Mouse (Mus musculus) v-Abl transformed pro-B cells (cell line): ENCODE data around the gene Gm10134.

Experiments
- in situ Hi-C, 2 experiments: fragments of 400-800 bp; cut with MboI; formaldehyde crosslinking; loops; one replicate each; pipeline ENCODE4 v1.15.1; 2025; ENCODE audit not compliant: unreplicated experiment in 2 of 2

Gm10134 gene

GRCm38 (mm10) chr2:28528354-28528730 lies 22.4 kb downstream of the Gm10134 start:
- in situ Hi-C loops = loop anchor here in 1 of 2 experiments (25.0 kb wide), 1 partner anchor 1216 kb away; no protein-coding TSS in a partner anchor

- in situ Hi-C loops = loop anchor here in 1 of 2 experiments (25.0 kb wide), 1 partner anchor 1218 kb away; no protein-coding TSS in a partner anchor
These were observed 24.0 kb downstream of the Gm10134 start for GRCm38 (mm10) chr2:28529856-28530255.

- in situ Hi-C loops = loop anchor here in 1 of 2 experiments (25.0 kb wide), 1 partner anchor 1218 kb away; no protein-coding TSS in a partner anchor
These were observed 24.4 kb downstream of the Gm10134 start for GRCm38 (mm10) chr2:28530311-28530710.

- in situ Hi-C loops = loop anchor here in 1 of 2 experiments (25.0 kb wide), 1 partner anchor 1221 kb away; no protein-coding TSS in a partner anchor
These were observed 27.3 kb downstream of the Gm10134 start for GRCm38 (mm10) chr2:28532938-28533771.

GRCm38 (mm10) chr2:28533901-28534435 lies 28.1 kb downstream of the Gm10134 start:
- in situ Hi-C loops = loop anchor here in 1 of 2 experiments (25.0 kb wide), 1 partner anchor 1222 kb away; no protein-coding TSS in a partner anchor

- in situ Hi-C loops = loop anchor here (5.0 to 25.0 kb wide), 2 partner anchors 93 to 1222 kb away; no protein-coding TSS in a partner anchor
These were observed 28.8 kb downstream of the Gm10134 start for GRCm38 (mm10) chr2:28534436-28535262.

GRCm38 (mm10) chr2:28535263-28535540 lies 29.3 kb downstream of the Gm10134 start:
- in situ Hi-C loops = loop anchor here (5.0 to 25.0 kb wide), 2 partner anchors 92 to 1223 kb away; no protein-coding TSS in a partner anchor

GRCm38 (mm10) chr2:28535650-28536049 lies 29.8 kb downstream of the Gm10134 start:
- in situ Hi-C loops = loop anchor here (5.0 to 25.0 kb wide), 2 partner anchors 92 to 1223 kb away; no protein-coding TSS in a partner anchor

GRCm38 (mm10) chr2:28536166-28536565 lies 30.3 kb downstream of the Gm10134 start:
- in situ Hi-C loops = loop anchor here (5.0 to 25.0 kb wide), 2 partner anchors 91 to 1224 kb away; no protein-coding TSS in a partner anchor

- in situ Hi-C loops = loop anchor here (5.0 to 25.0 kb wide), 2 partner anchors 90 to 1225 kb away; no protein-coding TSS in a partner anchor
These were observed 31.1 kb downstream of the Gm10134 start for GRCm38 (mm10) chr2:28536766-28537633.

GRCm38 (mm10) chr2:28537634-28537920 lies 31.7 kb downstream of the Gm10134 start:
- in situ Hi-C loops = loop anchor here (5.0 to 25.0 kb wide), 2 partner anchors 90 to 1225 kb away; no protein-coding TSS in a partner anchor

GRCm38 (mm10) chr2:28537995-28538816 lies 32.3 kb downstream of the Gm10134 start:
- in situ Hi-C loops = loop anchor here (5.0 to 25.0 kb wide), 2 partner anchors 89 to 1226 kb away; no protein-coding TSS in a partner anchor

- in situ Hi-C loops = loop anchor here (5.0 to 25.0 kb wide), 2 partner anchors 89 to 1226 kb away; no protein-coding TSS in a partner anchor
These were observed 32.9 kb downstream of the Gm10134 start for GRCm38 (mm10) chr2:28538817-28539128.

- in situ Hi-C loops = loop anchor here (5.0 to 25.0 kb wide), 2 partner anchors 88 to 1227 kb away; no protein-coding TSS in a partner anchor
These were observed 33.3 kb downstream of the Gm10134 start for GRCm38 (mm10) chr2:28539206-28539605.

- in situ Hi-C loops = loop anchor here (5.0 to 25.0 kb wide), 2 partner anchors 87 to 1228 kb away; no protein-coding TSS in a partner anchor
These were observed 34.1 kb downstream of the Gm10134 start for GRCm38 (mm10) chr2:28539949-28540348.

GRCm38 (mm10) chr2:28540587-28541227 lies 34.8 kb downstream of the Gm10134 start:
- in situ Hi-C loops = loop anchor here in 1 of 2 experiments (25.0 kb wide), 1 partner anchor 1228 kb away; no protein-coding TSS in a partner anchor

GRCm38 (mm10) chr2:28543894-28544293 lies 38.0 kb downstream of the Gm10134 start:
- in situ Hi-C loops = loop anchor here in 1 of 2 experiments (25.0 kb wide), 1 partner anchor 1232 kb away; no protein-coding TSS in a partner anchor

- in situ Hi-C loops = loop anchor here in 1 of 2 experiments (5.0 to 25.0 kb wide), 2 partner anchors 41 to 1234 kb away; no protein-coding TSS in a partner anchor
These were observed 40.1 kb downstream of the Gm10134 start for GRCm38 (mm10) chr2:28545976-28546375.
